Mouse (Mus musculus): ENCODE data around the gene Tubgcp4.

Tubgcp4 gene

GRCm38 (mm10) chr2:121204276-121204675 is 33.8 kb downstream of the Tubgcp4 start:
- DNase-seq (ENCODE audit: low read depth): no peak

- DNase-seq (ENCODE audit: low read depth): no peak
Observed at GRCm38 (mm10) chr2:121206541-121206940, 36.1 kb downstream of the Tubgcp4 start.

- no peak for DNase-seq (ENCODE audit: low read depth)
Observed at GRCm38 (mm10) chr2:121214491-121214890, 44.0 kb downstream of the Tubgcp4 start.

GRCm38 (mm10) chr2:121219177-121219576 is 48.7 kb downstream of the Tubgcp4 start:
- peak; percentile 36 for DNase-seq (ENCODE audit: low read depth)

DNA sequence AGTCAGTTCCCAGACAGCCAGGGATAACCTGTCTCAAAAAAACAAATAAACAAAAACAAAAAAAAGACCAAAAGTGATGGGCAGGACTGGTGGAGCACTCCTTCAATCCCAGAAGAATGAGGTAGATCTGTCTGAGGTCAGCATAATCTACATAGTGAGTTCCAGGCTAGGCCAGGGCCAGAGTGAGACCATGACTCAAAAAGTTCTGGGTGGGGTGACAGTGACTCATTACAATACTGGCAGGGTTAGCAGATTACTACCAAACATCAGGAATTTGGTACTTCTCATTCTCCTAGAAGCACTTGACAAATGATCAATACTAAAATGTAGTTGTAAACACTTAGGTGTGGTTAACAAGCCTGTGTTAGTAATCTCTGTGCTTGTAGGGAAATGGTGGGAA is 49.5 kb downstream of the Tubgcp4 start:
- DNase-seq (ENCODE audit: low read depth): peak; percentile 44

DNA sequence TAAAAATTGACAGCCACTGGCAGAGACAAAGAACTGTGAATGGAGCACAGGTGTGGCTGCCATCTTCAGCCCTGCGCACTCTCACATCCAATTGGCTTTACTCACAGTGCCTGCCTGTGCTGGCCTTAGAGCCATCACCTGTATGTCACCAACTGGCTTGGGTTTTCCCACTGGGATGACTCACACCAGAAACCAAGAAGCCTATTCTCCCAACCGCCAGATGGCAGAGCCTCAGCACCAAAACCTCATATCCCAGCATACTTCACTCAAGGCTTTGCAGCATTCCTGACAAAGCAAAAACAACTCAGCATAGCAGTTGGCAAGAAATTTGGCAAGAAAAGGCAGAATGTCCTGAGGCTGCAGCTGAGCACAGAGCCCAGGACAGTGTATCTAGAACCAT is 52.6 kb downstream of the Tubgcp4 start:
- DNase-seq (ENCODE audit: low read depth): no peak

DNA sequence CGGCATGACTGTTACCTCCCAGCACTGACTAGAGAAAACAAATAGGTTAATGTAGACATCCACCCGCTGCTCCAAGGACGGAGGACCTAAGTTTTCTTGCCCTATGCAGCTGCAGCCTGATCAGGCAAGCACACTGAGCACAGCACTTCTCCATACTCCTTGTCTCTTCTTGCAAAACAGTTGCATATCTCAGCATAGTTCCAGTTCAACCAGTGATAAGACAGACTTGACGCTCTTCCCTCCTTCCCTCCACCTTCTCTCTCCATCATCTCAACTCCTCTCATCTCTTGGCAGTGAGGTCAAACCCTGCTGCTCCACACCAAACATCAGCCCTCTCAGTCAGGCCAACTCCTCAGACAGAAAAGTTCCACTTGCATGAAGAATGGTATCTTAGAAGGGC is 57.7 kb downstream of the Tubgcp4 start:
- DNase-seq (ENCODE audit: low read depth): no peak

DNA sequence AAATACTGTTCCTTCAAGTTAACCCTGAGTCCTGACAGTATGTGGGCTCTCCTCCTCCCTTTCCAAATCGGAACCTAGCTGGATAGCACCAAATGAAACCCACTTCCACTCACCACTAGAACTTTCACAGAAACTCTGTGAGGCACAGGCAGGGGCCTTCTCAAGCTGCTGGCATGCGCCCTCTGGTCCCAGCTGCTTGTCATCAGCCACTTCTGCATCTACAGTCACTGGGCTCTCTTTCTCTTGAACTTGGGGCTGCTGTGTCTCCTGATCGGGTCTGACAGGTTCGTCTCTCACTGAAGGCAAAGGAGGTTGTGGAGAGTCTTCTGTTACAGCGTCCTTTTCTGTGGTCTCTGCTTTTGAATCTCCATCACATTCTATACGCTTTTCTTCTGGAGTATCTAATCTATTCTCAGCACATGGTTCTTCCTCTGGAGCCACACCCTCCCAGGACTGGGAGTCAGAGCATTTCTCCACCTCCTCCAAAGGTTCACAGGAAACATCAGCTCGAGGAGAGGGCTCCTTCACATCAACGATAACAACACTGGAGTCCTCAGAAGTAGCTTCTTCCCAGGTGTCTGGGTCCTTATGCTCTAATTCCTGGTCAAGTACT is 65.1 kb downstream of the Tubgcp4 start:
- no peak for DNase-seq (ENCODE audit: low read depth)

GRCm38 (mm10) chr2:121239426-121239825 is 69.0 kb downstream of the Tubgcp4 start:
- no peak for DNase-seq (ENCODE audit: low read depth)

DNA sequence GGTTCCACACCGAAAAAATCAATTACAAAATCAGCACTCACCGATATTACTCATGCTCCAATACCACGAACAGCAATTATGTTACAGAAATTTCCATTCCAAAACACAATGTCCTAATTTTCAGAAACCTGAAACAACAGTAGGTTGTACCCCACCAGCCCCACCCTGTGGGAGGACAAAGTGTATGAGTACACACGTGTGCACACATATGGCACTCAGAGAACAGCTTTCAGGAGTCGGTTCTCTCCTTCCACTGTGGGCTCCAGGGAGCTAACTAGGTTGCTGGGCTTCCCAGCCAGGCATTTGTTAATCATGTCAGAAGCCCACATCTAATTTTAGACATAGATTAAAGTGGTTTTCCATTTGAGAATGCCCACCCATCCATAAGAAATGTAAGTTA is 73.6 kb downstream of the Tubgcp4 start:
- no peak for DNase-seq (ENCODE audit: low read depth)
